Mouse (Mus musculus) stomach, embryonic 15.5 days (tissue): ENCODE measurements around the gene Megf8. TPM values are rescaled to one million over a fixed set of nuclear protein-coding genes. Genes with fewer than 3 reads are reported as not detected.

Experiments
- ATAC-seq: fragments of 200-750 bp; cut with Nextera tagmentation; 2 replicates; pipeline ENCODE4 v1.8.0; 2017; ENCODE audit warnings: low read depth, moderate number of reproducible peaks, moderate TSS enrichment; ENCODE audit not compliant: insufficient read depth, low FRiP score
- H3K27ac ChIP-seq: fragments of 300-500 bp; sonication (generic); 2 replicates; pipeline ENCODE4 v1.5.1; 2015; ENCODE audit warnings: mild to moderate bottlenecking, inconsistent platforms
- H3K27me3 ChIP-seq: fragments of 300-500 bp; sonication (generic); replicated peaks from 2 replicates; pipeline ENCODE4 v1.6.1; 2015; ENCODE audit warnings: inconsistent platforms
- H3K36me3 ChIP-seq: fragments of 300-500 bp; sonication (generic); 2 replicates; pipeline ENCODE4 v1.6.1; 2015; ENCODE audit warnings: inconsistent platforms
- H3K4me1 ChIP-seq: fragments of 300-500 bp; sonication (generic); 2 replicates; pipeline ENCODE4 v1.6.1; 2015; ENCODE audit warnings: inconsistent platforms
- H3K4me2 ChIP-seq: fragments of 300-500 bp; sonication (generic); 2 replicates; pipeline ENCODE4 v1.6.1; 2015; ENCODE audit warnings: mild to moderate bottlenecking, inconsistent platforms
- H3K4me3 ChIP-seq: fragments of 300-500 bp; sonication (generic); replicated peaks from 2 replicates; pipeline ENCODE4 v1.5.1; 2015; ENCODE audit warnings: inconsistent platforms
- H3K9ac ChIP-seq: fragments of 300-500 bp; sonication (generic); 2 replicates; pipeline ENCODE4 v1.6.1; 2015; ENCODE audit warnings: inconsistent platforms
- H3K9me3 ChIP-seq: fragments of 300-500 bp; sonication (generic); 2 replicates; pipeline ENCODE4 v1.6.1; 2016; ENCODE audit warnings: inconsistent platforms
- WGBS: fragments of 180-500 bp; shearing (Covaris S2); methylation state at CpG from one replicate; pipeline ENCODE4 v1.1.7; 2015; 5-methylcytosine and 5-hydroxymethylcytosine counted together
- polyA plus RNA-seq: library from polyadenylated mRNA; unstranded; fragments of >200 nt; fragmentation: Nextera tagmentation; extraction: Ambion mirVana; gene quantifications from 2 replicates; pipeline ENCODE4 v1.2.1, GENCODE M21; 2015

The Megf8 gene
- polyA plus RNA-seq = 10.3 and 10.9 TPM in 2 replicates

DNA sequence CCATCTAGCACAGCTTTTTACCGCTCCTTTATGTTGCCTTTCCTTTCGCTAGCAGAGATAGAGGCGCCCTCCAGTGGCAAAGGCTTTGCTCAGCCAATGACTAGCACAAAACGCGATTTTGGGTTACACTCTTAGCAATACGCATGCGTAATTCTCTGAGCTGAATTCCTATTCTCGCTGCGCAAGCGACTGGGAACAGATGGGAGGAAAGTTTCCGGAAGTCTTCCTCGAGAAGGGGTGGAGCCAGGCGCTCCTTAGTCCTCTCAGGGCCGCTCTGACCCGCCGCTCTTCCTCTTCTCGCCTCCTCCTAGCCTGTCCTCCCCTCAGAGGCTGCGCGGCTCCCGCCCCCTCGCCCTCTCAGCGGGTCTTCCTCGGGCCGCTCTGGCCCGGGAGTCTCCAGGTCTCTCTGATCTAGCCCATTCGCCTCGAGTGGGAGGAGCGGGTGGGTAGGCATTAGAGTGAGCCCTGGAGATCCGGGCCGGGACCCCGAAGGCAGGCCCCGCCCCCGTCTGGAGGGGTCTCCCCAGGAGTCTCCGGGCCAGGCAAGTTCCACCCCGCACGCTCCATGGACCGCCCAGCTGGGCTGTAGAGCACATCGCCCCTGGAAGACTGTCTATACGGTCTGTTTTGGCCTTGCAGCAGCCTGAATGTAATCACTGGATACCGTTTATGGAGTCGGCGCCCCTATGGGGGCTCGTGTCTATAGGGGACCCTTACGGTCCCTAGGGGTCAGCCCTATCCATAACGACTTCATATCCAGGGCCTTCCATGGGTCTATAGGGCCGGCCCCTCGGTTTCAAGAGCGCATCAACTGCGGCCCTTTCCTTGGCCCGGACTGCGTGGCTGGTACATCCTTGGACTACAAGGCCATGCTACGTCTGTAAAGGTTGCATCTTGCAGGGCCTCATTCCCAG, at the start of gene Megf8:
Gene Megf8, plus strand, starts transcription at position 633 of the 914 bp plus-strand sequence.
- Histone ChIP-seq H3K4me1 (peaks cover 36% of the 10 kb centered on the region), H3K27me3 (peaks cover 42% of the 10 kb centered on the region), H3K9me3 (no peaks in the 10 kb centered on the region), H3K9ac (peak within 1 kb of the TSS; percentile 65), H3K4me2 (peak within 1 kb of the TSS; percentile 98), H3K4me3 (peak within 1 kb of the TSS; percentile 67), H3K27ac (peak within 1 kb of the TSS; percentile 87), H3K36me3 (no peaks in the 10 kb centered on the region)
- under 1% methylated on average over 52 of the region's 52 CpGs for WGBS
- ATAC-seq = peak; percentile 97

DNA sequence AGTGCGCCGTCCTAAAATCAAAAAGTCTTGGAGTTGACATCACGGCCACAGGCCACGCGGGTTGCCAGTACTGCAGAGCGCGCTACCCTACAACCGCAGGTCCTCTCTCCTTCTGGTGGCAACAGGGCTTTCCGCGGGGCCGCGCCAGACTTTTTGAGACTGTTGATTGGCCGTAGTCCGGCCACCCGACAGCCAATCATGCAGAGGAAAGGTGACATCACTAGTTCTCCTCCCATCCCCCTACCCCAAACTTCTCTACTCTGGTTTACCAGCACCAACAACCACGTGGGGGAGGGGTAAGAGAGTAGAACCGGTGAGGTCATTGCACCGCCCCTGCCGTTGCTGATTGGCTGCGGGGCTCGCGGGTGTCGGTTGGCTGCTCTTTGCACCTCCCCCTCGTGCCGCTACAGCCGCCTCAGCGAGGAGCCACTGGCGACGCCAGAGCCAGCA, 49.6 kb upstream of the Megf8 start, which contains the start of gene Cic:
Gene Cic, plus strand, starts transcription at position 404 of the 450 bp plus-strand sequence.
- H3K9ac ChIP-seq = peak within 1 kb of the TSS; percentile 55
- no peaks in the 10 kb centered on the region for H3K27me3 ChIP-seq
- peak within 1 kb of the TSS; percentile 91 for H3K27ac ChIP-seq
- peaks cover 26% of the 10 kb centered on the region for H3K4me1 ChIP-seq
- peak; percentile 82 for ATAC-seq
- H3K4me2 ChIP-seq = peak within 1 kb of the TSS; percentile 82
- H3K36me3 ChIP-seq = peaks cover 3% of the 10 kb centered on the region; the same call in 1 of the 2 replicates
- WGBS = under 1% methylated on average over 29 of the region's 29 CpGs
- peak within 1 kb of the TSS; percentile 74 for H3K4me3 ChIP-seq
- no peaks in the 10 kb centered on the region for H3K9me3 ChIP-seq

DNA sequence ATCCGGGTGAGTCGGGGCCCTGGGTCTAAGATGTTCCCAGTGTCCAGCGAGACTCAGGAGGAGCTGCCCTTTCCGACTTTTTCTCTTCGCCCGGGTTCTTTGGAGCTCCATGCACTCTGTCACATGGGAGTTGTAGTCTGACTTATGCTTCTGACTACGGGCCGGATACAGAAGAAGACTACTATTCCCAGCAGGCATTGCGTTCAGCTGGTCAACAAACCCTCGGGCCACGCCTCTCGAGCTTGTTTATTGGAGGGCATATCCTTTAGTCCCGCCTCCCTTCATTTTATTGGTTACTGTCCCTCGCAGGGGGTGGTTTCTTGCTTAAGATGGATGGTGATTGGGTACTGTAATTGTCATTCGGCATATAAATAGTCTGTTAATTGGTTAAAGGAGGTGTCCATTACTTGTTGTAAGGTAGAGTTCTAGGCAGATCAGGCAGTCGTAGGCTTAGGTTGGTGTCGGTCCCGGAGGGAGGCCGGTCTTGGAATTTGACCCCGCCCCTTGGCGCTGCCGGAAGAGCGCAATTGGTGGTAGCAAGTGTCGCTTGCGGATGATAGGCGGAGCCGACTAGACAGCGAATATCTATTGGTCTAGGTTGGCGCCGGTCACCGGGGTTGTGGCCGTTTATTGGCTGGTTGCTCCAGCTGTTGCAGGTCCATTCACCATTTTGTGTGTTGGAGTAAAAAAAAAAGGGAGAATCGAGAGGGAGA, 49.1 kb upstream of the Megf8 start:
- under 1% methylated on average over 33 of the region's 33 CpGs for WGBS
- no peaks in the 10 kb centered on the region for H3K9me3 ChIP-seq

DNA sequence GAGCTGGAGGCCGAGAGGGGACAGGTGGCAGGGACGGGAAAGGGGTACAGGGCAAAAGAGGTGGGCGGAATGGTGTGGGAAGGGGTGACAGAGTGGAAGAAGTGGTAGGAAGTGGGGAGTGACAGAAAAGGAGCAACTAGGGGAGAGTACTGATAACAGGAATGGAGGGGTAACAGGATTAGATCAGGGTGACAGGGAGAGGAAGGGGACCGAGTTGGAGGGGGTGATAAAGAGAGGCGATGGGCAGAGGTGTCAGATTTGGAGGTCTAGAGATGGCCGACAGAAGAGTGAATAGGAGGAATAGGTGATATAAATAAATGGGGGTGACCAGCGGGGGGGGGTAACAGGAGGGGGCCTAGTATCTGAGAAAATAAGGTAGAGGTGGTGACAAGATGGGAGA, 48.4 kb upstream of the Megf8 start:
- WGBS = 1% methylated on average over 7 of the region's 7 CpGs
- peak overlapping the region; percentile 55 for H3K9ac ChIP-seq
- H3K4me1 ChIP-seq = peaks cover 31% of the 10 kb centered on the region
- peak overlapping the region; percentile 82 for H3K4me2 ChIP-seq
- H3K27ac ChIP-seq = peak overlapping the region; percentile 84
- H3K9me3 ChIP-seq = no peaks in the 10 kb centered on the region
- no peaks in the 10 kb centered on the region for H3K27me3 ChIP-seq
- H3K4me3 ChIP-seq = peak overlapping the region; percentile 74
- H3K36me3 ChIP-seq = peaks cover 15% of the 10 kb centered on the region
- no peak for ATAC-seq

More for the DNA sequence above, 49.1 kb upstream of the Megf8 start:
- Histone ChIP-seq H3K4me2 (peak overlapping the region; percentile 82), H3K4me3 (peak overlapping the region; percentile 74), H3K27me3 (no peaks in the 10 kb centered on the region), H3K27ac (peak overlapping the region; percentile 91), H3K9ac (peak overlapping the region; percentile 55; the same call in 1 of the 2 replicates), H3K36me3 (peaks cover 8% of the 10 kb centered on the region), H3K4me1 (peaks cover 26% of the 10 kb centered on the region)
- peak; percentile 95 for ATAC-seq

DNA sequence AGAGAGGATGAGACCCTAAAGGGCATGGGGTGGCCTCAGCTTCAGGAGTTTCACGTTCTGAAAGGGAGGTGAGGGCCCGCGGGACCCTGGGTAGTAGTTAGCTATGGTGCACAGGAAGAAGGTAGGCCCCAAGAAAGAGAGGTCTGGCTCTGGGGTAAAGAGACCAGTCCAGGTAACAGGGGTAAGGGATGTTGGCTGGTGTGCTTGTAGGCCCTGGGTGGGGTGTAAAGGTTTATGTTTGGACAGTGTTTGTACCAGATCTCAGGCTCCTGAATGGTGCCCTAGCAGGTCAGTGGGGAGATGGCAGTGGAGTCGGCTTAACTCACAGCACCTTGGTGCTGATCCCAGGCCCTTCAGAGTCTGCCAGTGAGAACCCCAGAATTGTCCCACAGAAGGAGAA, 47.9 kb upstream of the Megf8 start:
- ATAC-seq = no peak
- H3K27ac ChIP-seq = peak overlapping the region; percentile 84
- 34% methylated on average over 4 of the region's 4 CpGs for WGBS
- peaks cover 32% of the 10 kb centered on the region for H3K4me1 ChIP-seq
- no peaks in the 10 kb centered on the region for H3K27me3 ChIP-seq
- peak overlapping the region; percentile 74 for H3K4me3 ChIP-seq
- peak overlapping the region; percentile 55 for H3K9ac ChIP-seq
- no peaks in the 10 kb centered on the region for H3K9me3 ChIP-seq
- peak overlapping the region; percentile 82 for H3K4me2 ChIP-seq
- peaks cover 19% of the 10 kb centered on the region for H3K36me3 ChIP-seq

DNA sequence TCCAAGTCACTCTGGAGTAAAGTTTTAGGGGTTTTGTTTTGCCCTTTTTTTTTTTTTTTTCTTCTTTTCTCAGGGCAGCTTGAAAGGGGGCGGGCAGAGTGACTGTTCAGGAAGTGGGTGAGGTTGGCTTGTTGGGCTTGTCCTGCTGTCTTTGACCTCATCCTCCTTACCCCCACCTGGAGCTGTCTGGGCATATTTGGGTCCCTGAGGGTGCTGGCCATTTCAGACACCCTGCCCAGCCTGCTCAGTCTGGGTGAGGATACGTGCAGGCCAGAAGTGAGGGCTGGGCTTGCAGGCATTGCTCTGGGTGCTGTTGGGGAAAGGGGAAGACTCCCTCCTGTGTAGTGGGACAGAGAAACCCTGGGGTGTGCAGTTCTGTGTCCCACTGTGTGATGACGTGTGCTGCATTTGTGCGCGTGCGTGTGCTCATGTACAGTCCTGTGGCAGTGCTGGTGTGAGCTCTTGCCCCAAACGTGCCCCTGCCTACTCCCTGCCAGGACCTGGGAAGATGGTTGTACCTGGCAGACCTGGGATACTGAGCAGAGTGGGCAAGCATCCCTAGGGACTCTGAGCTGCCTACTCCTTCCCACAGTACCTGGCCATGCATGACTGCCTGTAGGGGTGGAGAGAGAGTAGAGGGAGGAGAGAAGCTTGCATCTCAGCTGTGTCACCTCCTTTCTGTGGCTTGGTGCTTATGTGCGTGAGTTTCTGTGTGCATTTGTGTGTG, 47.3 kb upstream of the Megf8 start:
- H3K27ac ChIP-seq = peak overlapping the region; percentile 84; the same call in 1 of the 2 replicates
- 80% methylated on average over 8 of the region's 8 CpGs for WGBS
- H3K36me3 ChIP-seq = peaks cover 19% of the 10 kb centered on the region
- no peaks in the 10 kb centered on the region for H3K27me3 ChIP-seq
- ATAC-seq = no peak
- H3K9ac ChIP-seq = peak overlapping the region; percentile 55; the same call in 1 of the 2 replicates
- peak overlapping the region; percentile 82 for H3K4me2 ChIP-seq
- H3K4me1 ChIP-seq = peaks cover 39% of the 10 kb centered on the region
- H3K4me3 ChIP-seq = peak overlapping the region; percentile 74
- H3K9me3 ChIP-seq = no peaks in the 10 kb centered on the region

DNA sequence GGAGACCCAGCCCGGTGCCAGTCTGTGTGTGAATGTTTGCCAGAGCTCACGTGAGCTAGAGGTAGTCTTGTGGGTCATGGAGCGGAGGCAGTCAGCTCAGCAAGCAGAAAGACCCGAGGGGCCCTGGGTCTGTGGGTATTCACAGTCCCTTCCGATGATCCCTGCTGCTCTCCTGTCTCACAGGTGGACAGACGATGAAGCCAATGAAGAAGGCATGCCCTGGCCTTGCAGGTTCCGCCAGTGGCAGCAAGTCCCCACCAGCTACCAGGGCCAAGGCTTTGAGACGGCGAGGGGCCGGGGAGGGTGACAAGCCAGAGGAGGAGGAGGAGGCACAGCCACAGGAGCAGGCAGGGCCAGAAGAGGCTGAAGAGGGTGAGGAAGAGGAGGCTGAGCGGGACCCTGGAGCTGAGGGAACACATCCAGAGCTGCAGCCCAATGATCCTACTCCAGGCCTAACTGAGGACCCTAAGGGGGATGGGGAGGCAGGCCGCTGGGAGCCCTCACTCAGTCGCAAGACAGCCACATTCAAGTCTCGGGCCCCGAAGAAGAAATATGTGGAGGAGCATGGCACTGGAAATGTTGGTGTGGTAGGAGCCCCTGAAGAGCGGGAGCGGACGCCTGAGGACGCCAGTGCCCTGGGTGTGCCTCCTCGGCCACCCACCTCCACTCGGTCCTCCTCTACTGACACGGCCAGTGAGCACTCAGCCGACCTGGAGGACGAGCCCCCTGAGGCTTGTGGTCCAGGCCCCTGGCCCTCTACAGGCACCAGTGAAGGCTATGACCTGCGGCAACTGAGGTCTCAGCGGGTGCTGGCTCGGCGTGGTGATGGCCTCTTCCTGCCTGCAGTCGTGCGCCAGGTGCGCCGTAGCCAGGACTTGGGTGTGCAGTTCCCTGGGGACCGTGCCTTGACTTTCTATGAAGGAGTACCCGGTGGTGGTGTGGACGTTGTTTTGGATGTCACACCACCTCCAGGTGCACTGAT, 46.0 kb upstream of the Megf8 start:
- ATAC-seq = no peak
- H3K4me3 ChIP-seq = no peak overlapping the region
- no peak overlapping the region for H3K4me2 ChIP-seq
- H3K36me3 ChIP-seq = peaks cover 19% of the 10 kb centered on the region
- H3K9me3 ChIP-seq = no peaks in the 10 kb centered on the region
- H3K9ac ChIP-seq = no peak overlapping the region
- no peaks in the 10 kb centered on the region for H3K27me3 ChIP-seq
- peaks cover 52% of the 10 kb centered on the region for H3K4me1 ChIP-seq
- no peak overlapping the region for H3K27ac ChIP-seq
- 88% methylated on average over 35 of the region's 35 CpGs for whole genome bisulfite sequencing

DNA sequence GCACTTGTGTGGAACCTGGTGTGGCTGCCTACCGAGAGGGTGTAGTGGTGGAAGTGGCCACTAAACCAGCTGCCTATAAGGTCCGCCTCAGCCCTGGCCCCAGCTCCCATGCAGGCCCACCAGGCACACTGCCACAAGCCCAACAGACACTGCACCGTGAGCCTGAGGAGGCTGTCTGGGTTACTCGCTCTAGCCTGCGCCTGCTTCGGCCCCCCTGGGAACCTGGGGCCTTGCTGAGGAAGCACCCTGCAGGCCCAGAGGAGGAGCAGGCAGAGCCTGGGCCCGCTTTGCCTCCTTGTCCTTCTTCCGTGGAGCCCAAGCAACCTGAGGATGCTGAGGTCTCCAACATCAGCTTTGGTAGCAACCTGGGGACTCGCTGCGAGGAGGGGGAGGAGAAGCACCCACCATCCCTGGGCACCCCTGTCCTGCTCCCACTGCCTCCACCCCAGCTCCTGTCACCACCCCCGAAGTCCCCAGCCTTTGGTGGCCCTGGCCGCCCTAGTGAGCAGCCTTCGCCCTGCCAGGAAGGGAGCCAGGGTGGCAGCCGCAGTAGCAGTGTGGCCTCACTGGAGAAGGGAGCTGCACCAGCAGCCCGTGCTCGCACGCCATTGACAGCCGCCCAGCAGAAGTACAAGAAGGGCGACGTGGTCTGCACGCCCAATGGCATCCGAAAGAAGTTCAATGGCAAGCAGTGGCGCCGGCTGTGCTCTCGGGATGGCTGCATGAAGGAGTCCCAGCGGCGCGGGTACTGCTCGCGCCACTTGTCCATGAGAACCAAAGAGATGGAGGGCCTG, 45.1 kb upstream of the Megf8 start:
- ATAC-seq = no peak
- H3K4me2 ChIP-seq = no peak overlapping the region
- H3K36me3 ChIP-seq = peaks cover 19% of the 10 kb centered on the region
- H3K27me3 ChIP-seq = no peaks in the 10 kb centered on the region
- H3K9ac ChIP-seq = no peak overlapping the region
- H3K4me3 ChIP-seq = no peak overlapping the region
- H3K27ac ChIP-seq = no peak overlapping the region
- 90% methylated on average over 28 of the region's 30 CpGs for WGBS
- H3K9me3 ChIP-seq = no peaks in the 10 kb centered on the region
- peaks cover 55% of the 10 kb centered on the region for H3K4me1 ChIP-seq

DNA sequence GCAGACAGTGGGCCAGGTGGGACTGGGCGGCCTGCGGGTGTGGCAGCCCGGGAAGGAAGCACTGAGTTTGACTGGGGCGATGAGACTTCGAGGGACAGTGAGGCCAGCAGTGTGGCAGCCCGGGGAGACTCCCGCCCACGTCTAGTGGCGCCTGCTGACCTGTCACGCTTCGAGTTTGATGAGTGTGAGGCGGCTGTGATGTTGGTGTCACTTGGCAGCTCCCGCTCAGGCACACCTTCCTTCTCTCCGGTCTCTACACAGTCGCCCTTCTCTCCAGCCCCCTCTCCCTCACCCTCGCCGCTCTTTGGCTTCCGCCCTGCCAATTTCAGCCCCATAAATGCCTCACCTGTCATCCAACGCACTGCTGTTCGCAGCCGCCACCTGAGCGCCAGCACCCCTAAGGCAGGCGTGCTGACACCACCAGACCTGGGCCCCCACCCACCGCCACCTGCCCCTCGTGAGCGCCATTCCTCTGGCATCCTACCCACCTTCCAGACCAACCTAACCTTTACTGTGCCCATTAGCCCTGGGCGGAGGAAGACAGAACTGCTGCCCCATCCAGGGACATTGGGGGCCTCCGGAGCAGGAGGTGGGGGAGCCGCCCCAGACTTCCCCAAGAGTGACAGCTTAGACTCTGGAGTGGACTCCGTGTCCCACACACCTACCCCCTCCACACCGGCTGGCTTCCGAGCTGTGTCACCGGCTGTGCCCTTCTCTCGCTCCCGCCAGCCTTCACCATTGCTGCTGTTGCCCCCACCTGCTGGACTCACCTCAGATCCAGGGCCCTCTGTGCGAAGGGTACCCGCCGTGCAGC, 44.3 kb upstream of the Megf8 start:
- Histone ChIP-seq H3K27me3 (no peaks in the 10 kb centered on the region), H3K4me2 (no peak overlapping the region), H3K27ac (no peak overlapping the region), H3K4me3 (no peak overlapping the region), H3K4me1 (peaks cover 56% of the 10 kb centered on the region), H3K36me3 (peaks cover 19% of the 10 kb centered on the region), H3K9me3 (no peaks in the 10 kb centered on the region), H3K9ac (no peak overlapping the region)
- WGBS = 85% methylated on average over 38 of the region's 38 CpGs
- no peak for ATAC-seq
